Mouse (Mus musculus) adrenal gland, postnatal 10 days (tissue): ENCODE results near the gene Cstf2. TPM values are rescaled to one million over a fixed set of nuclear protein-coding genes. Genes with fewer than 3 reads are reported as not detected.

Source experiments
- DNase-seq: peaks from one replicate; pipeline ENCODE4 v3.0.0; 2021; ENCODE audit warnings: mixed read lengths
- long read RNA-seq, 2 experiments: library from polyadenylated mRNA; stranded (forward); transcript quantifications; one replicate each; pipeline ENCODE4 v2.0.0; 2021
- microRNA-seq: library from miRNA; unstranded; fragments of <30 nt; microRNA quantifications from one replicate; pipeline ENCODE4 v1.2.0, GENCODE M21; 2021
- total RNA-seq, 2 experiments: library from RNA; stranded (reverse); gene quantifications; 2 replicates each; pipeline ENCODE4 v1.2.3; 2021

Cstf2 gene
- total RNA-seq: 10 to 100 TPM; 34.1 to 38.4 TPM
- long read RNA-seq, experiment 1, full-length matches to known transcripts: 20 of 27 reads
- long read RNA-seq, experiment 1, partial matches to known transcripts: 4 of 27 reads
- long read RNA-seq, experiment 1, other reads (novel, unspliced or antisense): 3 of 27 reads
- long read RNA-seq, experiment 2, full-length matches to known transcripts: 20 of 31 reads
- long read RNA-seq, experiment 2, partial matches to known transcripts: 4 of 31 reads
- long read RNA-seq, experiment 2, other reads (novel, unspliced or antisense): 7 of 31 reads

- peak; percentile 97 for DNase-seq
Measured at GRCm38 (mm10) chrX:134058987-134059712, at the start of gene Cstf2. Gene Cstf2 (plus strand): TSS chrX:134059187.

DNA sequence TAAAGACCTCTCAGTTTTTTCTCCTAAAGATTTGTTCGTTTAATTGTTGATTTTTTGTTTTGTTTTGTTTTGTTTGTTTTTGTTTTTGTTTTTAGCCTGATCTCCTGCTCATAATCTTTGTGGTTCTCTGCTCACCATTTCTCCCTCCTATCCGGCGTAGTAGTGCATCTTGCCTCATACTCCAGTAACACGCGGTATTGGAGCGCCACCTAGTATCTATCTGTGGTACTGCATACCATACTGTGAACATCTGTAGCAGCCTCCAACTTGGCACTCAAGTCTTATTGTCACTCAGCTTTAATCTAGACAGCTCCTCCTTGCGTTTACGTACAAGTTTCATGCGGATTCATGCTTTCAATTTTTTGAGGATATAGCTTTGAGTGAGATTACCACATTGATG lies 40.0 kb upstream of the Cstf2 start:
- DNase-seq: peak; percentile 78

DNA sequence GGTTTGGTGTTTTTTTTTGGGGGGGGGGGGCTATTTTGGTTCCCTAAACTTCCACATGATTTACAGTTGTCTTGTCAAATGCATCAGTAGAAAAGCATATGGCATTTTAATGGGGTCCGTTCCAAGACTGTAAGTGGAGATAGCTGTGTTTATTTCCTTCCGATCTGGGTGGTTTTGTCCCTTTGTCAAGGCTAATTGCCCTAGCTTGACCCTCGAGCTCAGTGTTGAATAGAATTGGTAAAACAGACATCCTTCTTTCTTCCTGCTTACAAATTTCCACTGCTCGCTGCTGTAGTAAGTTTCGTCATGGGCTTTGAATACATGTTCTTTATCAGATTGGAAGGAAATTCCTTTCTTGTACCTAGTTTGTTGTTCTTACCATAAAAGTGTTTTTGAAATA lies 38.3 kb upstream of the Cstf2 start:
- DNase-seq: no peak

- no peak for DNase-seq
Measured at GRCm38 (mm10) chrX:134048994-134049393, 10.0 kb upstream of the Cstf2 start.

DNA sequence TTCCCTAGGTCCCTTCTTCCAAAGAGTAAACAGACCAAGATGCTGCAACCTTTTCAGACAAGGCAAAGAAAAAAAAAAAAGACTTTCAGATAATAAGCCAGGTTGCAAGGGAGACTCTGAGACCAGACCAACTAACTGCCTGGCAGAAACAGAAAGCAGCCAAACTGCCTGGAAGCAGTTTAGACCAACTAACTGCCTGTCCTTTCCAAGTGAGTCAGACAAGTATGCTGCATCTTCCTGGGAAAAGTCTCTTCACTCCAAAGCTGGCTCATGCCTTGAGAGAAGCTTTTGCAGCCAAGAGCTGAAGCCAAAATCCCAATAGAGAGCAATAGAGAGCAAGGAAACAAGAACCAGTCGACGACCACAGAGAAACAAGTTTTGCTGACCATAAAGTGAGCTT lies 2.1 kb upstream of the Cstf2 start:
- DNase-seq: no peak

DNA sequence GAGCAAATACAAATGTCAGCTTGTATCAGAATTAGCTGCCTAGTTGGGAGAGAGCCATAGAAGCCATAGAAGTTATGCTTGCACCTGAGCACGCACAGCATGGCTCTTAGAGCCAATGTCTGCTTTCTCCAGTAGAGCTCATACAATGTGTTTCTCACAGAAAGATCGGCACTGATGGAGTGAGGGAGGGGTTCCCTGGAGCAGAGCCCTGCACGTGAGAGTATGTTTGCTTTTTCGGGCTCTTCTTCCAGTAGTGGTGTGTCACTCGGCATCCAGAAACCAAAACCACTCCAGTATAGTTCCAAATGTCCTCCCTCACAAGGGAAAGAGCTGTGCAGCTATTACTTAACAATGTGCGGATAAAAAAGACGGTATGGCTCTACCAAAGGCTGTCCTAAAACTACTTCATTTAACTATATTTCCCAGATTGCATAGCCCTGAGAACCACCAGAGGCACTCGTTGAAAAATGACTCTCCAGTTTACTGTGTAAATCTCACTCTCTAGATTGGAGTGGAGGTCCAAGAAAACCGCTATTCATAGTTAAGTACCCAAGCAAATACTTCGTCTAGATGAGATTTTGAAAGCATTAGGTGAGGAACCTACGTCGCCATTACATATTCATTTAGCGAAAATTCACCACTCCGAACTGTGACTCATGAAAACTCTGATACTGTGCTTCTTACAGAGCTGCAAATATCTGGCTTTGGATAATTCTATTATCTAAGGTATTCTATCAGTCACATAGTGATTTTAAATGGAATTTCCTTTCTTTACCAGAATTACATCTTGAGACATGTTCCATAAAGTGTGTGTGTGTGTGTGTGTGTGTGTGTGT lies 729 bp upstream of the Cstf2 start:
- DNase-seq: no peak

- no peak for DNase-seq
Measured at GRCm38 (mm10) chrX:134059764-134060163, 777 bp downstream of the Cstf2 start.

DNA sequence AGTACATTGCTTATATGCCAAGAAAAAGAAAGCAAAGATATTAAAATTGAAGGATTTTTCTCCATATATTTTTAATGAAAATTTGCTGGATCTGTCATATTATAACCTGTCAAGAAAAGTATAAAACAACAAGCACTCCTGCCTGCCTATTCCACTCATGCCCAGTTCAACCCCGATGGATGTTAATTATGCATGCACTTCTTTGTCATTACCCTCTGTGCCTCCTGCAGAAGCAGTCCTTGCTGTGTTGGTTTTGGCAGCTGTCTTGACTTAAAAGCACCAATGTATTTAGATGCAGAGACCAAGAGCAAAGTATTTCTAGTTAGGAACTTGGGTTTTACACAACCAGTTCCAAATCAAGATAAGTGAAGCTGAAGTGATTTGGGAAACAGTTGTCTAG lies 26.5 kb downstream of the Cstf2 start:
- DNase-seq: no peak

GRCm38 (mm10) chrX:134102641-134103040 lies 43.7 kb downstream of the Cstf2 start:
- no peak for DNase-seq

- DNase-seq: no peak
Measured at GRCm38 (mm10) chrX:134111767-134112166, 52.8 kb downstream of the Cstf2 start.

- DNase-seq: no peak
Measured at GRCm38 (mm10) chrX:134116417-134116816, 57.4 kb downstream of the Cstf2 start.

- no peak for DNase-seq
Measured at GRCm38 (mm10) chrX:134128549-134128948, 69.6 kb downstream of the Cstf2 start.

DNA sequence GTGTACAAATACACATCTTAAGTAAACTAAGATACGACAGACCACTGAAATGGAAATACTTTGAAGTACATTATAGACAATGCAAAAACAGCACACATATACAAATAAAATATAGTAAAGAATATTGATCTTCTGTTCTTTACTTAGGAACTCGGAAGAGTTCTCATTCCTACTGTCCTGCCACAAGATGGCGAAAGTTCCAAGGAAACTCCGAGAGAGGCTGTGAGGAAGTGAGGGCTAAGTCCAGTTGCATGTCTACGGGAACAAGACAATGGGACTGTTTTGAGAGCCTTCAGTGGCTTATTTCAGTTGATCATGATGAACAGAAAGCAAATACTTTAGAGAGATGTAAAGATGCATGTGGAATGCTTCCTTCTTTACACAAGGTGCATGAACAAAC lies 73.3 kb downstream of the Cstf2 start:
- DNase-seq: peak; percentile 35

GRCm38 (mm10) chrX:134133821-134134220 lies 74.8 kb downstream of the Cstf2 start:
- DNase-seq: no peak

Small RNA genes within 50 kb of the gene (microRNA-seq; reads per million reads assigned to microRNA genes)
- gene Mir3112: not detected

Other genes starting within 250 kb of the Cstf2 start
- 1 to 10 TPM in 1 of 2 experiments, under 1 TPM in 1; 0.94 to 3.2 TPM for gene Tnmd, start 208.2 kb upstream of the Cstf2 start, total RNA-seq
- gene Tspan6, start 160.8 kb upstream of the Cstf2 start, total RNA-seq: 10 to 100 TPM; 31.4 to 40.2 TPM
- gene Srpx2, start 150.8 kb upstream of the Cstf2 start, total RNA-seq: 1 to 10 TPM; 2.5 to 4.4 TPM
- 10 to 100 TPM in 1 of 2 experiments, 1 to 10 TPM in 1; 9.9 to 11.8 TPM for gene Sytl4, start 77.4 kb upstream of the Cstf2 start, total RNA-seq
- gene Xkrx, start 102.9 kb downstream of the Cstf2 start, total RNA-seq: 1 to 10 TPM; 1.9 to 3.3 TPM
- gene Arl13a, start 128.3 kb downstream of the Cstf2 start, total RNA-seq: not detected
- 1 to 10 TPM in 1 of 2 experiments, under 1 TPM in 1; 0.45 to 1.3 TPM for gene Nox1, start 162.8 kb downstream of the Cstf2 start, total RNA-seq
- 10 to 100 TPM; 31.2 to 35.7 TPM for gene Trmt2b, start 217.8 kb downstream of the Cstf2 start, total RNA-seq
- gene Tmem35a, start 236.0 kb downstream of the Cstf2 start, total RNA-seq: 100 to 1,000 TPM in 1 of 2 experiments, 10 to 100 TPM in 1; 71.2 to 120 TPM
- 1 to 10 TPM; 4.8 to 8.3 TPM for gene Cenpi, start 248.9 kb downstream of the Cstf2 start, total RNA-seq